Mouse (Mus musculus) embryonic facial prominence, embryonic 13.5 days (tissue): Measurements from ENCODE around the gene 2310033P09Rik. TPM values are rescaled to one million over a fixed set of nuclear protein-coding genes. Genes with fewer than 3 reads are reported as not detected.

ENCODE experiments used
- ATAC-seq: fragments of 200-750 bp; cut with Nextera tagmentation; 2 replicates; pipeline ENCODE4 v1.8.0; 2017; ENCODE audit warnings: low read depth; ENCODE audit not compliant: insufficient number of reproducible peaks, insufficient read depth, low FRiP score, low TSS enrichment
- H3K27ac ChIP-seq: fragments of 300-500 bp; sonication (generic); 2 replicates; pipeline ENCODE4 v1.5.1; 2015; ENCODE audit warnings: moderate library complexity, mild to moderate bottlenecking, inconsistent platforms
- H3K27me3 ChIP-seq: fragments of 300-500 bp; sonication (generic); 2 replicates; pipeline ENCODE4 v1.6.1; 2015; ENCODE audit warnings: mild to moderate bottlenecking, inconsistent platforms
- H3K36me3 ChIP-seq: fragments of 300-500 bp; sonication (generic); 2 replicates; pipeline ENCODE4 v1.6.1; 2015; ENCODE audit warnings: mild to moderate bottlenecking, inconsistent platforms
- H3K4me1 ChIP-seq: fragments of 300-500 bp; sonication (generic); 2 replicates; pipeline ENCODE4 v1.6.1; 2015; ENCODE audit warnings: inconsistent platforms
- H3K4me2 ChIP-seq: fragments of 300-500 bp; sonication (generic); 2 replicates; pipeline ENCODE4 v1.6.1; 2015; ENCODE audit warnings: moderate library complexity, mild to moderate bottlenecking, inconsistent platforms
- H3K4me3 ChIP-seq: fragments of 300-500 bp; sonication (generic); 2 replicates; pipeline ENCODE4 v1.5.1; 2015; ENCODE audit warnings: mild to moderate bottlenecking, inconsistent platforms
- H3K9ac ChIP-seq: fragments of 300-500 bp; sonication (generic); 2 replicates; pipeline ENCODE4 v1.6.1; 2015; ENCODE audit warnings: mild to moderate bottlenecking, inconsistent platforms
- H3K9me3 ChIP-seq: fragments of 300-500 bp; sonication (generic); 2 replicates; pipeline ENCODE4 v1.6.1; 2016; ENCODE audit warnings: inconsistent platforms
- WGBS: fragments of 180-500 bp; shearing (Covaris S2); methylation state at CpG from one replicate; pipeline ENCODE4 v1.1.7; 2015; ENCODE audit warnings: mixed read lengths; 5-methylcytosine and 5-hydroxymethylcytosine counted together
- polyA plus RNA-seq: library from polyadenylated mRNA; unstranded; fragments of >200 nt; fragmentation: Nextera tagmentation; extraction: Ambion mirVana; gene quantifications from 2 replicates; pipeline ENCODE4 v1.2.1, GENCODE M21; 2015

The 2310033P09Rik gene
- polyA plus RNA-seq, 1 experiment from 2014 or later, result 45.5 TPM

DNA sequence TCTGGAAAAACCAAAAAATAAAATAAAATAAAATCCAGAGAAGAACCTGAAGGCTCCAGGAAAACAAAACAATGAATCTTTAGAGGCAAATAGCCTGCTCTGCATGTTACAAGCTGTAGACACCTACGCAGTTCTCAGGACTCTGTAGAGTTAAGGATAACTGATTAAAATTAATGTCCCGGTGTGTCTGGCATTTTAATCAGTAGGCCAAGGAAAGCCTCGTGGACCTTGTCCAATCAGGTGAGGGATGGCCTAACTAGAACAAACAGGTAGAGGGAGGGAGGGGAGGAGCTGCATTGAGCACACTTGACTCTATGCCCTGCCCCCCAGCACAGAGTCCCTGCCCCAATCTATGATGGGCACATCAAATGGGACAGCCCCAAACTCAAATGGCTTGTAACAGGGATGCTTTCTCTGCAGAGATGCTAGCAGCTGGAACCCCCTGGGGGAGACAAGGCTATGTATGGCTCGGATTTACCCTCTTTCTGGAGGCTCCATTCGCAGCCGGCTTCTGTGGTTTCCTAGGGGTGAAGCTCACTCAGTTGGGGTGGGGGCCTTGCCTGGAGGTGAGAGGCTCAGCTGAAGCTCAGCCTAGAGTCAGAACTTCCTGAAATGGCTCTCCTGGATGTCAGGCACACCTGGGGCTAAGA is 33.8 kb upstream of the 2310033P09Rik start:
- H3K27me3 ChIP-seq, result peaks cover 79% of the 10 kb centered on the region
- no peak for ATAC-seq
- H3K4me3 ChIP-seq, result no peak overlapping the region
- H3K36me3 ChIP-seq, result no peaks in the 10 kb centered on the region
- H3K9ac ChIP-seq, result no peak overlapping the region
- H3K9me3 ChIP-seq, result no peaks in the 10 kb centered on the region
- H3K4me1 ChIP-seq, result peaks cover 9% of the 10 kb centered on the region
- H3K27ac ChIP-seq, result no peak overlapping the region
- no peak overlapping the region for H3K4me2 ChIP-seq
- 50% methylated on average over 6 of the region's 6 CpGs for WGBS

DNA sequence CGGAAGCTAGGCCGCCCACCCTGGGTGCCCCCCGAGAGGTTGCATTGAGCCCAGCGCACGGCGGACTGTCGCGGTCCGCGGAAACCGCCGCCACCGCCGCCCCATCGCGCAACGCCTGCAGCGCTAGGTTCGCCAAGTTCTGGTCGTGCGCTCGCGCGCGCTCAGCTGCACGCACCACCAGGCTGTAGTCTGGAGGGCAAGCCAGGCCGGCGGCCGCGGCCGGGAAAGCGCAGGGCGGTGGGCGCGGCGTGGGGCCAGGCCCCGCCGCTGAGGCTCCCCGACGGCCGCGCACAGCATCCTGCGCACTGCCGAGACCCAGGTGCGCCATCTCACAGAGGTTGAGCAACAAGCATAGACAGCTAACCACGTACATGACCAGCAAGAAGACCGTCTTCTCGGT is 31.6 kb upstream of the 2310033P09Rik start:
- Histone ChIP-seq H3K4me2 (peak overlapping the region; percentile 50), H3K27ac (no peak overlapping the region), H3K4me3 (peak overlapping the region; percentile 28), H3K9ac (peak overlapping the region; percentile 49; the same call in 1 of the 2 replicates), H3K36me3 (no peaks in the 10 kb centered on the region), H3K9me3 (no peaks in the 10 kb centered on the region), H3K27me3 (peaks cover 88% of the 10 kb centered on the region), H3K4me1 (peaks cover 9% of the 10 kb centered on the region)
- WGBS, result 4% methylated on average over 48 of the region's 48 CpGs
- ATAC-seq, result no peak

DNA sequence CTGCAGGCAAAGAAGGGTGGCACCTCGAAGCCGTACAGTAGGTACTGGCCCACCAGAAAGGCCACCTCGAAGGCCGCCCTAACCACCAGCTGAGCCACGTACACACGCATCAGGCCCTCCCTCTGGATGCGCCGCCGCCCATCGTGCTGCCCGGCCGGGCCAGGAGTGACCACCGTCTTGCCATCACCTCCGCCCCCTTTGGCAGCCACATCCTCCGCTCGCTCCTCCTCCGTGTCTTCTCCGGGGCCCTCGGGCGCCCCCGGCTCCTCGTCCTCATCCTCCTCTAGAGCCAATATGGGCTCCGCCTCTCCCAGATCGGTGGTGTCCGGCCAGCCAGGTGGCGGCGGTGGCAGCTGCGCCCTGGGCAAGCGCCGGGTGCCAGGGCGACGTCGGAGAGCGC is 31.2 kb upstream of the 2310033P09Rik start:
- Histone ChIP-seq H3K36me3 (no peaks in the 10 kb centered on the region), H3K9ac (no peak overlapping the region), H3K27ac (no peak overlapping the region), H3K4me3 (peak overlapping the region; percentile 28), H3K27me3 (peaks cover 85% of the 10 kb centered on the region), H3K9me3 (no peaks in the 10 kb centered on the region), H3K4me2 (peak overlapping the region; percentile 50), H3K4me1 (peaks cover 9% of the 10 kb centered on the region)
- 6% methylated on average over 34 of the region's 34 CpGs for WGBS
- no peak for ATAC-seq

DNA sequence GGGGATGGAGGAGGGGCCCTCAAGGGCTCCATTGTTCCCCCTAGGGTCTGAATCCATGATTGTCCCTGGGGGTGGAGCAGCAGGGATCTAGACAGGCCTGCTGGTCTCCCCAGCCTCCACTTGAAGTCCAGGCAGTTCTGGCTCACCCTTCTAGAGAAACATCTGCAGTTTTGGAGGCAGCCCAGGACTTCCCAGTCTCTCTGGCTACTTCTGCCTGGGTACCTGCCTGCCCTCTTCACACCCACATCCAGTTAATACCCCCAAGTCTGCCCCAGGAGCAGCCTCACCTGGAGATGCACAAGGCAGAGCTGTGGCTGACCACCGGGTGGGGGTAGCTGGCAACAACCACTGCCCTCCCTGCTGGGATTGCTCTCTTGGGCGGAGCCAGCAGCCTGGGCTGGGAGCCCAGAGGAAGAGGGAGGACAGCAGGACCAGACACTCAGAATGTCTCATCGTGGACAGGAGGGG is 25.2 kb upstream of the 2310033P09Rik start, which contains the start of gene Gjc2:
Gene Gjc2, minus strand, starts transcription at position 350 of the 468 bp plus-strand sequence.
- Histone ChIP-seq H3K27ac (no peak within 1 kb of the TSS), H3K9ac (no peak within 1 kb of the TSS), H3K4me3 (no peak within 1 kb of the TSS), H3K4me1 (no peaks in the 10 kb centered on the region), H3K4me2 (no peak within 1 kb of the TSS), H3K36me3 (peaks cover 48% of the 10 kb centered on the region), H3K27me3 (peaks cover 25% of the 10 kb centered on the region), H3K9me3 (no peaks in the 10 kb centered on the region)
- ATAC-seq, result no peak
- 46% methylated on average over 3 of the region's 3 CpGs for WGBS

DNA sequence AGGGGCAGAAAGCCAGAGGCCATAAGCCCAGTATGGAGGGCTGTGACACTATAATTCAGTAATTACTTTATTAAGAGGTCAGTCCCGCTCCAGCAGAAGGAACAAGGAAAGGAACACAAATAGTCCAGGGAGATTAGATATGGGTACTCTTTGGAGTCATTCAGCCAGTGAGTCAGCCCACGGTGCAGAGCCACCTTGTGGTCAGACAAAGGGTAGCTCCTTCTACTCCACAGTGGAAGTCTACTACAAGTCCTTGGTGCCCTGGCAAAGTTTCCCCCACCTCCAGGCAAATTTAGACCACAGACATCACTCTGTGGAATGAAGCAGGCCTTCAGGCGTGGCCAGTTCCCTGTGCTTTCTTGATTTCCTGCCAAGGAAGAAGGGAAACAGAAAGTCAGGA is 24.3 kb upstream of the 2310033P09Rik start:
- H3K27ac ChIP-seq, result no peak overlapping the region
- no peaks in the 10 kb centered on the region for H3K9me3 ChIP-seq
- ATAC-seq, result no peak
- H3K36me3 ChIP-seq, result peaks cover 48% of the 10 kb centered on the region
- H3K4me1 ChIP-seq, result 0 out of 2 replicates have a peak, but pooled peaks cover 3% of the 10 kb centered on the region
- no peak overlapping the region for H3K4me2 ChIP-seq
- H3K9ac ChIP-seq, result no peak overlapping the region
- 43% methylated on average over 3 of the region's 3 CpGs for WGBS
- H3K4me3 ChIP-seq, result no peak overlapping the region
- H3K27me3 ChIP-seq, result peaks cover 16% of the 10 kb centered on the region

DNA sequence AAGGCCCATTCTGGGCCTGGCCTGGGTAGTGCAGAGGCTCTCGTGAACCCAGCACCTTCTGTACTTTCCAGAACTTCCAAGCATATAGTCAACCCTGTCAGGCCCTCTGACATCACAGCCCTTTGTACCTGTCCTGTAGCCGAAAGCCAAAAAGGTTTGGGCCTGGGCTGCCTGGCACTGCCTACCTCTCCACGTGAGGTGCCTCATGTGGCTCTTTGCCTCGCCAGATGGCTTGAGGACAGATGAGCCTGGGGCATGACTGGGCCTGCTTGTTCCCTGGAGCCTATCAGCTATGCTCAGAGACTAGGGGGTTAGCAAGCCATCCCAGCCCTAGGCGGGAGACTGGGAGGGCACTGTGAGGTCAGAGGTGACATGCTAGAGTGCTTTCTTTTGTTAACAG is 22.6 kb upstream of the 2310033P09Rik start:
- Histone ChIP-seq H3K27ac (no peak overlapping the region), H3K27me3 (no peaks in the 10 kb centered on the region; the same call in 1 of the 2 replicates), H3K4me2 (no peak overlapping the region), H3K4me1 (peaks cover 11% of the 10 kb centered on the region), H3K36me3 (peaks cover 48% of the 10 kb centered on the region), H3K9me3 (no peaks in the 10 kb centered on the region), H3K4me3 (no peak overlapping the region), H3K9ac (no peak overlapping the region)
- WGBS, result 72% methylated on average over 5 of the region's 5 CpGs
- no peak for ATAC-seq

DNA sequence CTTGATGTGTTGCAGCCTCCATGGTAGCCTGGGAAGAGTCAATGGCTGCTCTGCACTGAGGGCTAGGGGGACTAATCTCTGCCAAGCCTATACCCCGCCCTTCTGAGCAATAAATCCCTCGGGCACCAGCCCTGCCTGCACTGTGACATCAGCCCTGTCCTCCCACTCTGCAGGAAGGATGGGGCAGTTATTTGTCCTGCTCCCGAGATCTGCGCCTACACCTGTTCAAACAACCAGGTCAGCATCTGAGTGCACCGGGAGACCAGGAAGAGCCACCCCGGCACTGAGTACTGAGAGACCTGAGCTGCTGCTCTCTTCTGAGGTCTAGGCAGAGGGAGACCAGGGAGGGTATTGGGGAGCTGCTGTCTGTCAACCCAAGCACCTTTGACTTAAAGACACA is 20.4 kb upstream of the 2310033P09Rik start:
- 87% methylated on average over 6 of the region's 6 CpGs for WGBS
- no peak overlapping the region for H3K4me3 ChIP-seq
- peaks cover 17% of the 10 kb centered on the region for H3K4me1 ChIP-seq
- H3K27ac ChIP-seq, result no peak overlapping the region
- H3K4me2 ChIP-seq, result no peak overlapping the region
- no peak overlapping the region for H3K9ac ChIP-seq
- no peaks in the 10 kb centered on the region for H3K9me3 ChIP-seq
- ATAC-seq, result no peak
- peaks cover 44% of the 10 kb centered on the region for H3K36me3 ChIP-seq
- H3K27me3 ChIP-seq, result no peaks in the 10 kb centered on the region

DNA sequence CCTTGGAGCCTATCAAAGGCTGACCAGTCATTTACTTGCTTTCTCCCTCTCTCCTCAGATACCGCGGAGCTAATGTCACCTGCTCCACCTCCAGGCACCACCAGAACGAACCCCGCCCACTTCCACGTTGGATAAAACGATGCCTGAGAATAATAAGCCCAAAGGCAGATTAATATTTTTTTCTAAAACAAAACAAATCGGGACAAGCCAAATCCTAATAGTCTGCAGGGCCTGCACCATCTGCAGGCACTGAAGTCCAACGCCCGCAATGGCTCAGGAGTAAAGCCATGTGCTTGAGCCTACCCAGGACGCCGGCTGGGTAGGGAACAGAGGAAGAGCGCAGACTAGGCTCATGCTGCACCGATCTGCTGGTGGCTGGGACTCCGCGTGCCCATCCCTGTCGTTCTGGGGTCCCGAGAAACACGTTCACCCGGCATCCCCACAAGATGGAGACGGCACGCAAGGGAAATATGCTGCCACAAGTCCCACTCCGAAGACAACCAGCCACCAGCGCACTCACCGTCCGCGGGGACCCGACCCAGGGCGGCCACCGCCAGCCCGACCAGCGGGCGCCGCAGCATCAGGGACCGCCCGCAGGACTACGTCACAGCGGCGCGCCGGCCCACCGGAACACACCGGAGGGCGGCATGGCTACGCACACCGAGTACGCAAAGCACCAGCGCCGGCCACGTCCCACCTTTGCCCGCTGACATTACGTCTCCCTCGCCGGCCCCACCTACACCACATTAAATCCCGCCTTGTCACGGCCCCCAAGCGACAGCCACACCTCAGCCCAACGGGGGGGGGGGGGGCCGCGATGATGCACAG is 16.7 kb upstream of the 2310033P09Rik start:
- peaks cover 17% of the 10 kb centered on the region for H3K4me1 ChIP-seq
- H3K36me3 ChIP-seq, result peaks cover 8% of the 10 kb centered on the region
- peak overlapping the region; percentile 55 for H3K4me3 ChIP-seq
- H3K27me3 ChIP-seq, result no peaks in the 10 kb centered on the region
- peak overlapping the region; percentile 72 for H3K4me2 ChIP-seq
- WGBS, result under 1% methylated on average over 59 of the region's 59 CpGs
- H3K9ac ChIP-seq, result peak overlapping the region; percentile 79
- H3K9me3 ChIP-seq, result no peaks in the 10 kb centered on the region
- peak overlapping the region; percentile 90 for H3K27ac ChIP-seq
- ATAC-seq, result peak; percentile 94

DNA sequence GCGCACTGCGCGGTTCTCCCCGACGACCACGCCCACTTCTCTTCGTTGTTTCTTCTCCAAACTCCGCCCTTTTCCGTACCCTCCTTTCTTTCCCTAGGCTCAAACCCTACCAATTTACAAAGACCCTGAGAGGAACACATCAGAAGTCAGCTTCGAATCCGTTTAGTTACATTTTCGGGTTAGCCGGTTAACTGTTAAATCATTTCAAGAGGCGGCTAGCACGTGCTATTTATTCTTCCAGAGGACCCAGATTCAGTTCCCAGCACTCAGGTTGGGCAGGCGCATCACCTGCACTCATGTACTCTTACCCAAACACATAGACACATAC is 16.1 kb upstream of the 2310033P09Rik start, which contains the start of gene Guk1:
Gene Guk1, minus strand, starts transcription at position 154 of the 328 bp plus-strand sequence.
- Histone ChIP-seq H3K27ac (peak within 1 kb of the TSS; percentile 90), H3K4me2 (peak within 1 kb of the TSS; percentile 72), H3K4me1 (peaks cover 17% of the 10 kb centered on the region), H3K9ac (peak within 1 kb of the TSS; percentile 79), H3K36me3 (0 out of 2 replicates have a peak, but pooled peaks cover 2% of the 10 kb centered on the region), H3K9me3 (no peaks in the 10 kb centered on the region), H3K4me3 (peak within 1 kb of the TSS; percentile 55), H3K27me3 (no peaks in the 10 kb centered on the region)
- no peak for ATAC-seq
- WGBS, result 5% methylated on average over 16 of the region's 16 CpGs

DNA sequence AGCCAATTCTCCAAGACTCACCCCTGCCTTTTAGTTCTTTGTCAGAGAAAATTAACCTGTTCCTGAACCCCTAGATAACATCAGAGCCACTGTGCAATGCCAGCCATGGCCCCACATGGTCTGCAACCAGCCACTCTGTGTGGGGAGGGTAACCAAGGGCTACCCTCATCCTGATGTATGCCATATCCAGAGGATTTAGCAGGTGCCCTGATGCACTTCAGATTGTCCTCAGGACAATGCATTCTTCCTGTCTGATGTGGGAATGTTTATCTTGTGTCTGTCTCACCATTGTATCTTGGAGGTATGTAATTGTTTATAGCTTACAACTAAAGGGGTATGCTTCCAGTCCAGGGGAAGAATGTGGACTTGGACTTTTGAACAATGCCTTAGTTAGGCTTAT is 11.9 kb upstream of the 2310033P09Rik start:
- Histone ChIP-seq H3K27me3 (no peaks in the 10 kb centered on the region), H3K9me3 (no peaks in the 10 kb centered on the region), H3K36me3 (peaks cover 19% of the 10 kb centered on the region), H3K4me1 (peaks cover 3% of the 10 kb centered on the region), H3K4me2 (no peak overlapping the region), H3K4me3 (no peak overlapping the region), H3K27ac (no peak overlapping the region), H3K9ac (no peak overlapping the region)
- ATAC-seq, result no peak

DNA sequence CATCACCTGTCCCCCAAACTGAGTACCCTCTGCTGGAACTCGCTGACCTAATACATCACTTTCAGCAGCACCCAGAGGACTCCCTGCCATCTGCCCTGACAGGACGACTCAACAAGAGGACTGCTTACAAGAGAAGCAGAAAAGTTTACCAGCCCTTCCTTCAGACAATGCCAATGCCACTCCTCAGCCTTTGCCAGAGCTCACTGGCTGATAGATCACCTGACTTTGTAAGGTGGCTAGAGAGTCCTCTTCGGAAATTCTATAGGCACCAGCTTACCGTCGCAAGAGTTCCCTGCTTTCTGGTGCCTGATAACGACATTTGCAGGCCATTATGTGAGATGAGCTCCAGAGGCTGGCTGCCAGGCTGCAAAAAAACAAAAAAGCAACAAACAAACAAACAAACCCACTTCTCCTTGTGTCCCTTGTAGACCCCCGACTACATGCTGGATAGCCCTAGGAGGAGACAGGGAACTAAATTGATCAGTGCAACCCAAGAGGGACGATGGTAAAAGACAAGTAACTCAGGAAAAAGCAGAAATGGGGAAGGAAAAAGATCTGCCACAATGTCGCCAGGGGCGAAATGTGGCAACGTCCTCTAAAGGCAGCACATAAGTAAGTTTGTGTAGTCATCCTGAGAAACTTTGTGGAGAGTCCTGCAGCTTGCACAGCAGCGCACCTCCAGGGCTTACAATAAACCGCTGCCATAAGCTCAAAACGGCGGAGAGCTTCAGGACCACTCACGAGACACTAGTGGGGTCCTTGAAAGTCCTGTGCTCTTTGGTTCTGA is 6.7 kb upstream of the 2310033P09Rik start:
- 31% methylated on average over 16 of the region's 16 CpGs for WGBS
- ATAC-seq, result no peak
- H3K27me3 ChIP-seq, result no peaks in the 10 kb centered on the region
- peak overlapping the region; percentile 86 for H3K4me3 ChIP-seq
- H3K9me3 ChIP-seq, result no peaks in the 10 kb centered on the region
- H3K4me1 ChIP-seq, result peaks cover 13% of the 10 kb centered on the region
- peak overlapping the region; percentile 87 for H3K9ac ChIP-seq
- peak overlapping the region; percentile 81 for H3K27ac ChIP-seq
- peak overlapping the region; percentile 83 for H3K4me2 ChIP-seq
- H3K36me3 ChIP-seq, result peaks cover 44% of the 10 kb centered on the region
